Mouse (Mus musculus): Measurements from ENCODE around the gene Hspb3.

The Hspb3 gene

GRCm38 (mm10) chr13:113635799-113636222 is 27.7 kb downstream of the Hspb3 start:
- no peak for DNase-seq (ENCODE audit: low spot score)

DNA sequence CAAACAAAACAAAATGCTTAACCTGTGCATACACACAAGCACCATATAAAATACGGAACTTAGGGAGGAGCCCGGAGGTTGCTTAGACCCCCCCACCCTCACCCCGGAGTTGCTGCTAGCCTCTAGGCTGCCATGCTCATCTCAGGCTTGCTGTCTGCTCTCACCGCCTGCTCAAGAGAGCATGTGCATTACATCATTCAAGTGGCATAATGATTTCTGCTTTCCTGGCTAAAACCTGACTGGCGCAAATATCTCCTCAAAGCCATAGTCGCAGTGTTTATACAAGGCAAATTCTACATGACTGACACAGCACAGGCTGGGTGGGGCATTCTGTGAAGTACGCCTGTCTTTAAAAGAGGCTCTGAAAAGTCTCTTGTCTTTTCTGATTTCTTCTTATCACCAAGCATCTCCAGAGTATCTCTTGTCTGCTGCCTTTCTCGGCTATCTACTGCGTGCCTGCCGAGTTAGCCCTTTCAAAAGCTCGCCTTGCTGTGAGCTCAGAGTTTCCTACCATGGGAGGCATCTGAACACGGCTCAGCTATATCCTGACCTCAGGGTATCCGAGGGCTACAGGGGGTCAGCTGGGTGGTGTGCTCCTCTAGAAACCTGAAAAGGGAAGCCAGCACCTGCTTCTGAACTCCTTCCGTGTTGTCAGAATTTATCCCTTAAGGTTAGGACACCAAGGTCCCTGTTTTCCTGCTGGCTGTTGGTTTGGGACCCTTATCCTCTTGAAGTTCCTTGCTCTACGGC is 28.6 kb downstream of the Hspb3 start:
- DNase-seq (ENCODE audit: low spot score) = no peak

DNA sequence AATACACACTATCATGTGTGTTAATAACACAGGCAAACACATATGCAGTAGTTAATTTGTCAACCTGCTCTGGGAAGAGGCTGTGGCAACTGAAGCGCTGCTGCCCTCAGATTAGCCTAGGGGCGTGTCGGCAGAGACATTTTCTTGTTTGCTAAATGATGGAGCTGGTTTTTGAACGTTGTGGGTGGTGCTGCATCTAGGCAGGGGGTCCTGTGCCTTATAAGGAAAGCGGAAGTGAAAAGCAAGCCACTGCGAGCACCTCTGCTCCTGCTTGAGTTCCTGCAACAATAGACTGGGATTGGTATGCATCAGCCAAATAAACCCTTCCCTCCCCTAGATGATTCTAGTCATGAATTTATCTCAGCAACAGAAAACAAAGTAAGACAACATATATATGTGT is 31.0 kb downstream of the Hspb3 start:
- DNase-seq (ENCODE audit: low spot score) = no peak

- no peak for DNase-seq (ENCODE audit: low spot score)
Measured at GRCm38 (mm10) chr13:113627601-113628000, 35.9 kb downstream of the Hspb3 start.

GRCm38 (mm10) chr13:113622865-113623255 is 40.6 kb downstream of the Hspb3 start:
- no peak for DNase-seq (ENCODE audit: low spot score)

GRCm38 (mm10) chr13:113622122-113622864 is 41.2 kb downstream of the Hspb3 start:
- no peak for DNase-seq (ENCODE audit: low spot score)

- no peak for DNase-seq (ENCODE audit: low spot score)
Measured at GRCm38 (mm10) chr13:113619003-113619402, 44.5 kb downstream of the Hspb3 start.

DNA sequence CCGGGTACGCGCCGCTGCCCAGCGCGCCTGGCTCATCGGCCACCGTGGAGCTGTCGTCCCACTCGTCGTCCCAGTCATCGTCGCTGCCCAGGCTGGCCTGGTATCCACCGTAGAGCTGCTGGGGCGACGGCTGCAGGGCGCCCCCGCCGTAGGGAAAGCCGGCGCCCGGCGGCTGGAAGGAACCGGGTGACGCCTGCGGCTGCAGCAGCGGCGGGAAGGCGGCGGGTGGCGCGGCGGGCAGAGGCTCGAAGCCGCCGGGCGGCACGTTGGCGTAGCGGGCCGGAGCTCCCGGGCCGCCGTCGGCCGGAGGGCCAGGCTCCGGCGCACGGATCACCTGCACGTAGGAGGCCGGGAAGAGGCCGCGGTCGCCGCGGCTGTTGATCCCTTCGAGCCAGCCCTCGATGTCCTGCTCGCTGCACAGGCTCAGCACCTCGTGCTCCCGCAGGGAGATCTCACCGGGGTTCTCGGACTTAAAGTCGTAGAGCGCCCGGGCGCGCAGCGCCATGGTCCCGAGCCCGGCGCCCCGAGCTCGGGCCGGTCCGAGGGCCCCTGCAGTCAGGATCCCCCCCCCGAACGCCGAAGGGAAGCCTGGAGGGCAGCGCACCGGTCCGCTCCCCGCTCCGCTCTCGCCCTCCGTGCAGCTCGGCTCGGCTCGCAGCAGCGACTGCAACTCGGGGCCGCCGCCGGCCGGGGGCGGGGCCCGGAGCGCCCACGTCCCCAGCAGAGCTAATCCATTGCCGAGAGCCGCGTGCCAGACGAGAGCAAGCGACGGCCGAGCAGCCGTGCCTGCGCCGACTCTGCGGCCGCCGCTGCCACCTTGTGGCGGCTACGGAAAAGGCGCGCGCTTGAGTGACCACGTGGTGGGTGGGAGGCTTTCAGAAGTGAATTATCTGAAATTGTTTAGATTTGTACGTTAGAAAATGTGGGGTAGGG is 45.3 kb downstream of the Hspb3 start, which contains the start of gene Snx18:
TSS of gene Snx18 (minus strand) at position 674 of the 933 bp plus-strand sequence.
- DNase-seq (ENCODE audit: low spot score) = peak; percentile 81

DNA sequence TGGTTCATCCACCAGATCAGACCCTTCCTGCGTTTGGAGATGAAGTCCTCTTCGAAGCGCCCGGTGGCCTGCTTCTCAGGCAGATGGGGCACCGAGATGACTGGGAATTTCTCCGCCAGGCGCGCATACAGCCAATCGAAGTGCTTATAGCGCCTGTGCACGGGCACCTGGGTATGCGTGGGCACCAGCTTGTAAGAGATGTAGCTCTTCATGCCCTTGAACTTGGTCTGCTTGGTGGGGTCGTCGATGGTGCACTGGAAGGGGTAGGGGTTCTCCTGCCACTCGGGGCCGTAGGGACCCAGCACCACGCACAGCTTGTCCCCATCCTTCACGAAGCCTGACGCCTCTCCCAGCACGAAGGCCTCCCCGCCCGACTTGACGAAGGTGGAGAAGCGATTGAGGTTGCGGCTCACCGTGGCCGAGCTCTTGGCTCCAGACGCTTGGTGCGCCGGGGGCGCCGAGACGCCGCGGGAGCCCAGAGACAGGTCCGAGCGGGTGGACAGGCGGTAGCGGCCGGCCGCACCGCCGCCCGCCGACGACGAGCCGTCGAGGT is 46.1 kb downstream of the Hspb3 start:
- DNase-seq (ENCODE audit: low spot score) = no peak

GRCm38 (mm10) chr13:113616751-113617337 is 46.6 kb downstream of the Hspb3 start:
- no peak for DNase-seq (ENCODE audit: low spot score)

DNA sequence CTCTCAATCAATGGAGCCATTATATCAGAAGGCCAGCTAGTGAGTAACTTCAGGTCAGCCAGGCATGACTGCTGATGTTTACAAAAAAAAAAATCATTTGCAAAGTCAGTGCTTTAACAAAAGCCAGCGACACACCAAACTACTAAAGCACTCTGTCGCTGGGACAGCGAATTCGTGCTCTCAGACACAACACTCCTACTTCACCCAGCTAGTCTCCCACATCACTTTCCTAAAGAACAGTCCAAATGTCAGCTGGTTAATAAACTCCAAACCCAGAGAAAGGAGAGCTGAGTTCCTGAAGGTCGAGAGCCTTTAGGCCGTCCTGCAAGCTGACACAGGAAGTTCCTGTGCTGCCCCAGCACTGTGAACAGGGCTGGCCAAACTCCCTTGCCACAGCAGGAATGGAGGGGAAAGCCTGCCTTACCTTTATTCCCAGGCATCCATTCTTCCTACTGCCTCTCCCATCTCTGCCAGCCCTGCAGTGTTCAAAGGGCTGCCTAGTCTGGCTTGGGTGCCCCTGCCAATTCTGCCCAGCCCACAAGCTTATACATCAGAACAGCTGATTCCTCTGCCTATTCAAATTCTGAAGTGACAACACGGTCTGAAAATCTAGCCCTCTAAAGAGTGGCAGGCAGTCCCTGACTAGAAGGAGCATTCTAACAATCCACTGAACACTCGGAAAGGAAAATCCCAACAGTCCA is 47.4 kb downstream of the Hspb3 start:
- no peak for DNase-seq (ENCODE audit: low spot score)

DNA sequence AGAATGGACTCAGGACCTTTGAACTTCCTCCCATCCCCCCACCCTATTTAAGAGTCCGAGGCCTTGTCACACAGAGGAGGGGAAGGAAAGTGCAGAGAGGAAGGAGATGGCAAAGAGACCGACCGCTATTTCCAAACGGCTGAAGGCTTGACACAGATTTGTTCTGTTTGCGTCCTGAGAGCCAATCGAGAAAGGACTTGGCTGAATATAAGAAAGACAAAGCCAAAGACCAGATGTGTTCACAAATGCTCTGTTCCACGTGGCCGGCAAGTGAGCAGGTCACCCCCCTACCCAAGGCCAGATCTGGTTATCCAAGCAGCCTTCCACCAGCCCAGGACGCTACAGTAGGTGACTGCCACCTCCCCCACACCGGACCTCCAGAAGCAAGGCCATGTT is 47.9 kb downstream of the Hspb3 start:
- no peak for DNase-seq (ENCODE audit: low spot score)

GRCm38 (mm10) chr13:113614635-113615545 is 48.6 kb downstream of the Hspb3 start:
- DNase-seq (ENCODE audit: low spot score) = peak; percentile 70

DNA sequence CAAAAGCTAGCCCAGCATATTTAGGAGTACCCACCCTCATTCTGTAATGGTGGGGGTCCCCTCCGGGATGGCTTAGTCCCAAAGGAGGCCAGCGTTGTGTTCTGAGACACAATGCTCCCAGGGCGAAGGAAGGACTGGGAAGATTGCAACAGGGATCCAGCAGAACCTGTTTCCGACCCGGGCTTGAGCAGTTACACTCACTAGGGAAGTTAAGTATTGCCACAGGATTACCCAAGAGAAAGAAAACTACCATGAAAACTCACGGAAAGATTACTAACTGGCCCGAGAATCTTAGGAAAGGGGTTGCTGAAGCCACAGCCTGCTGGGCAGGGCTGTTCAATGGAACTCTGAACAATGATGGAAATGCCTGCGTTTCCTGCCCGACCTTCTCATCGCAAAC is 49.6 kb downstream of the Hspb3 start:
- no peak for DNase-seq (ENCODE audit: low spot score)

GRCm38 (mm10) chr13:113613341-113613740 is 50.1 kb downstream of the Hspb3 start:
- no peak for DNase-seq (ENCODE audit: low spot score)
